Mouse (Mus musculus) adrenal gland, postnatal 25 days (tissue): ENCODE data around the gene Htatsf1. TPM values are rescaled to one million over a fixed set of nuclear protein-coding genes. Genes with fewer than 3 reads are reported as not detected.

Source experiments
- DNase-seq: peaks from one replicate; pipeline ENCODE4 v3.0.0; 2021; ENCODE audit warnings: mixed read lengths
- long read RNA-seq: library from polyadenylated mRNA; stranded (forward); transcript quantifications from one replicate; pipeline ENCODE4 v2.0.0, GENCODE M21; 2021
- total RNA-seq: library from RNA; stranded (reverse); gene quantifications from 2 replicates; pipeline ENCODE4 v1.2.3, GENCODE M21; 2021

Htatsf1 gene
- 47.7 and 50.1 TPM in 2 replicates for total RNA-seq
- long read RNA-seq, transcript Htatsf1-201 (10 exons, 2,810 nt): major isoform, 23 of 48 reads
- long read RNA-seq, partial matches to known transcripts: 23 of 48 reads
- long read RNA-seq, other reads (novel, unspliced or antisense): 0 of 48 reads

- peak; percentile 76 for DNase-seq
These were observed at the start of gene Htatsf1 for GRCm38 (mm10) chrX:57053174-57053992. Gene Htatsf1 (plus strand): TSS chrX:57053583.

- no peak for DNase-seq
These were observed 40.5 kb upstream of the Htatsf1 start for GRCm38 (mm10) chrX:57012891-57013290.

GRCm38 (mm10) chrX:57042774-57043173 lies 10.6 kb upstream of the Htatsf1 start, which contains the start of gene Brs3:
Gene Brs3 (plus strand): TSS chrX:57043074.
- DNase-seq: no peak

- DNase-seq: no peak
These were observed 9.5 kb upstream of the Htatsf1 start for GRCm38 (mm10) chrX:57043869-57044268.

- no peak for DNase-seq
These were observed 572 bp upstream of the Htatsf1 start for GRCm38 (mm10) chrX:57052848-57053173.

- no peak for DNase-seq
These were observed 606 bp downstream of the Htatsf1 start for GRCm38 (mm10) chrX:57053993-57054385.

GRCm38 (mm10) chrX:57081496-57081895 lies 28.1 kb downstream of the Htatsf1 start:
- DNase-seq: peak; percentile 7

GRCm38 (mm10) chrX:57087806-57088205 lies 34.4 kb downstream of the Htatsf1 start, which contains the start of gene Vgll1:
Gene Vgll1 (plus strand): TSS chrX:57088106.
- DNase-seq: no peak

- DNase-seq: no peak
These were observed 50.0 kb downstream of the Htatsf1 start for GRCm38 (mm10) chrX:57103415-57103814.

- DNase-seq: peak; percentile 28
These were observed 53.6 kb downstream of the Htatsf1 start for GRCm38 (mm10) chrX:57106956-57107355.

Other genes with a start within 250 kb of the Htatsf1 start
- gene Map7d3, start 231.3 kb upstream of the Htatsf1 start, total RNA-seq: 1.3 and 1.5 TPM in 2 replicates
- gene Adgrg4, start 183.4 kb upstream of the Htatsf1 start, total RNA-seq: not detected in 2 replicates
- gene Brs3, start 10.5 kb upstream of the Htatsf1 start, total RNA-seq: not detected in 2 replicates
- gene Vgll1, start 34.5 kb downstream of the Htatsf1 start, total RNA-seq: not detected in 2 replicates
- not detected in 2 replicates for gene Cd40lg, start 158.6 kb downstream of the Htatsf1 start, total RNA-seq